Mouse (Mus musculus): ENCODE measurements around the gene Rab7.

Gene Rab7

DNA sequence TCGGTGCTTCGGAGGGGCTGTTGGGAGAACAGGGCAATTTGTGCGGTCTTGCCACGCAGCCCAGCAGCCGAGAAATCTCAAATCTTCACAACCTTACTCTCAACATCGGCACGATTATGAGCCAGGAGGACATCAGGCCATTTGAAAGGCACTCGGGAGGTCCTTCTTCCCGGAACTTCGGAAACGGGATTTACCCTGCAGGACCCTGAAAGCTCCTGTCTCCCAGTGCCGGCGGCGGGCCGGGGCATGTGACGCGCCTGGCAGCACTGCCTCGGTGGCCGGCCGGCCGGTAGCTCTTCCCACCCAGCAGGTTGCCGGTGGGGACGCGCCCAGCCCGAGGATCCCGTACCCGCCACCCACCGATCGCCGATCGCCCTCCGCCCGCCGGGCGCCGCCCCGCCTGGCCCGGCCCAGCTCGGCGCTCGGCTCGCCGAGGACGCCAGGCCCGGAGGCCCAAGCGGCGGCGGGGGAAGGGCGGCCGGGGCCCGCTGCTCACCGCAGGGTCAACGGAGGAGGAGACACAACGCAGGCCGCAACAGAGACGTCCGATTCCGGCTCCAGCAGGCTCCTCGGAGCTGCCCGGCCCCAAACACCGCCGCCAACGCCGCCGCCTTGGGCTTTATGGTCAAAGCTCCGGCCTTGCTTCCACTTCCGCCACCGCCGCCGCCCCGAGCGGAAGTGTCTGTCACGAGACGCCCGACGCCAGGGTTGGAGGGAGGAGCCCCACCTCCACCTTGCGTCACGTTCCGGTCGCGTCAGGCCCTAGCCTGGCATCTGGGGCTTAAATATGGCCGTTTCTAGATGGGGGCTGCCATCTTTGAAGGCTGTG, at the start of gene Rab7:
Gene Rab7 (minus strand): TSS at position 694 of the 829 bp plus-strand sequence.
- peak; percentile 97 for DNase-seq (ENCODE audit: low read depth, low spot score)

- DNase-seq (ENCODE audit: low read depth, low spot score) = peak; percentile 56
Measured at GRCm38 (mm10) chr6:88088971-88089370, 43.9 kb upstream of the Rab7 start.

GRCm38 (mm10) chr6:88084278-88085151, 39.4 kb upstream of the Rab7 start, which contains the start of gene Rpn1:
Gene Rpn1, plus strand, starts transcription at chr6:88084482.
- DNase-seq (ENCODE audit: low read depth, low spot score) = peak; percentile 95

DNA sequence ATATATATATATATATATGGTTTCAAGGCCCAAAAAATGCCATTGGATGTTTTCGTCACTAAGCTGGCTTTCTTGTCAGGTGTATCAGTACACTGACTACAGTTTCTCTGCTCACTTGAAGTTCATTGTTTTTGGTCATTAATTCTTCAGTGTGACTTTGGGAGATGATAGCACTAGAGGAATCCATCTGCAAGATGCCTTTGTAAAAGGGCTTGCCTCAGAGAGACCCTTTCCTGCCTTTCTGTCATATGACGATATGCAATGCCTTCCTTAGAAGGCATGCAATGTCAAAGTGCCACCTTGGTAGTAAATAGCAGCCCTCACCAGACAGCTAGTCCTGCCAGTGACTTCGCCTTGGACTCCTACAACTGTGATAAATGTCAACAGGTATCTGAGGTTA, 38.6 kb upstream of the Rab7 start:
- no peak for DNase-seq (ENCODE audit: low read depth, low spot score)

- DNase-seq (ENCODE audit: low read depth, low spot score) = no peak
Measured at GRCm38 (mm10) chr6:88083095-88083494, 38.0 kb upstream of the Rab7 start.

- no peak for DNase-seq (ENCODE audit: low read depth, low spot score)
Measured at GRCm38 (mm10) chr6:88075960-88076517, 31.0 kb upstream of the Rab7 start.

DNA sequence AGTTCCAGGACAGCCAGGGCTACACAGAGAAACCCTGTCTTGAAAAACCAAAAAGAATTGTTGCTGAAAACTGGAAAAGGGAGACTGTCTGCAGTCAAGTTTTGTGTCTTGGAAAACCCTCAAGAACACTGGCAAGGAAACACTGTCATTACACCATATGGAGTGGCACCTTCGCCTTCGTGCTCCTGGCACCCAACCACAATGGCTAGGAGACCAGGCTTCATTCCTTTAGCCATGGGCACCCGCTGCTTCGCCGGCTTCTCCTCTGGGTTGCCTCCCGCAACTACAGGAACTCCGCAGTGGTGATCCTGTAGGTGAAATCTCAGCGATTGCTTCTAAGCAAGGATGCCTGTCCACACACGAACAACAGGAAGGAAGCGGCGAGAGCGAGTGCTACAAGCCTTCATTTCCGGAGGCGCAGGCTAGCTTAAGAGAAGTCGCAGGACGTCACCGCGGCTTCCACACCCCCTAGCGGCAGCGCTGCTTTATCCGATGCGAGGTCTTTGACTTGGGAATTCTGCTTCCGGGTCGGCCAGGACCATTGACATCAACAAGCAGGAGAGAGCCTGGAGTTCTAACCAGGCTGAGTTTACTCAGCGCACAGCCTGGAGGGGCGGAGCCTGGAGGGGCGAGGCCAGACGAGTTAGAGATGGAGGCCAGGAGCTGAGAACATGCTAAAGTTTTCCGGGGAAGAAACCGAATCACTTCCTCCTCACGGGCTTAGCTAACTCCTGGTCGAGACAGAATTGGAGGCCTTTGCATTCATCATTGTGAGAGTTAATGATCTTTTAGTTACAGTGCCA, 29.9 kb upstream of the Rab7 start:
- DNase-seq (ENCODE audit: low read depth, low spot score) = peak; percentile 100

- peak; percentile 34 for DNase-seq (ENCODE audit: low read depth, low spot score)
Measured at GRCm38 (mm10) chr6:88071216-88071615, 26.1 kb upstream of the Rab7 start.

GRCm38 (mm10) chr6:88070468-88070867, 25.4 kb upstream of the Rab7 start:
- no peak for DNase-seq (ENCODE audit: low read depth, low spot score)

DNA sequence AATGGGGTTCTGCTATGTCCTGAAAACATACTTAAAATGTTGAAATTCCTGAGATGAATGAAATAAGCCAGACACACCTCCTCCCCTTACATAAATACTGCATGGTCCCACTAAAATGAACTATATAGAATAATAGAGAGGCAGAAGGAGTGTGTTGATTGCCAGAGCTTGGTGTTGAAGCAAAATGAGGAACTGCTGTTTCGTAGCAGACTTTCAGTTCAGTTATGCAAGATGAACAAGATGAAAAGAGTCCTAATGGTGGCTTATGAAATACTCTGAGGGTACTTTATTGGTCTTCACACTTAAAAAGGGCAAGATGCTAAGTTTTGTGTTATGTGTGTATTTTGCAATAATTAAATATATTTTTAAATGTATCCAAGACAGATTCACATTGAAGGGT, 23.7 kb upstream of the Rab7 start:
- no peak for DNase-seq (ENCODE audit: low read depth, low spot score)

DNA sequence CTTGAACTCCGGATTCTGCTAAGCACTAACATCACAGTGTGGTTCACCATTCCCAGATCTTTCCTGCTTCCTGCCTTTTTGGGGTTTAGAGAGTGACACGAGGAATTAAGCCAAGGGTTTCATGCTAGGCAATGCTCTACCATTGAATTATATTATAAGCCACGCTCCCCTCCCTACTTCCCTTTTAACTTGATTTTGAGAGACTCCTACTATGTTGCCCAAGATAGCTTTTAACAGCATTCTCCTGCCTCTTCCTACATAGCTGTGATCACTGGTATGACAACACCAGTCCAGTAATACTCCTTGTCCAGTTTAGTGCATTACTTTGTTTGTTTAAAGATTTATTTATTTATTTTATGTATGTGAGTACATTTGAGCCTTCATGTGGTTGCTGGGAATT, 22.7 kb upstream of the Rab7 start:
- DNase-seq (ENCODE audit: low read depth, low spot score) = no peak

- DNase-seq (ENCODE audit: low read depth, low spot score) = no peak
Measured at GRCm38 (mm10) chr6:88065968-88066367, 20.9 kb upstream of the Rab7 start.

- no peak for DNase-seq (ENCODE audit: low read depth, low spot score)
Measured at GRCm38 (mm10) chr6:88065116-88065515, 20.0 kb upstream of the Rab7 start.

DNA sequence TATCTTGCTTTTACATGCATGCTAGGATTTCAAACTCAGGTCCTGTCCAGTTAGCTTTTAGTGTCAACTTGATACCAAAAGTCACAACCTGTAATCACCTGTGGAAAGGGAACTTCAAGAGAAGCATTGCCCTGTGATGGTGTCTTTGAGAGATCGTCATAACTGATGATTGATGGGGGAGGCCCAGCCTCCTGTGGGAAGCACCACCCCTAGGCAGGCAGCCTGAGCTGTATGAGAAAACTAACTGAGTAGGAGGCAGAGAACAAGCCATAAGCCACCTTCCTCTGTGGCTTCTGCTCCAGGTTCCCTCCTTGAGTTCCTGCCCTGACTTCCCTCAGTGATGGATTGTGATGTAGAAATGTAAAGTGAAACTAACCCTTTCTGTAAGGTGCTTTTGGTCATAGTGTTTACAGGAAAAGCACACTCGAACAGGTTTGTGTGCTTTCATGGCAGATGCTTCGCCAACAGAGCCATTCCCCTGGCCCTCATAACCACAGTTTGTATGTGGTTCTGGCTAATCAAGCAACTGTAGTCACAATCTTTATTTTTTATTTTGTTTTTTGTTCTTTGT, 19.1 kb upstream of the Rab7 start:
- DNase-seq (ENCODE audit: low read depth, low spot score) = no peak

- no peak for DNase-seq (ENCODE audit: low read depth, low spot score)
Measured at GRCm38 (mm10) chr6:88062398-88062797, 17.3 kb upstream of the Rab7 start.

DNA sequence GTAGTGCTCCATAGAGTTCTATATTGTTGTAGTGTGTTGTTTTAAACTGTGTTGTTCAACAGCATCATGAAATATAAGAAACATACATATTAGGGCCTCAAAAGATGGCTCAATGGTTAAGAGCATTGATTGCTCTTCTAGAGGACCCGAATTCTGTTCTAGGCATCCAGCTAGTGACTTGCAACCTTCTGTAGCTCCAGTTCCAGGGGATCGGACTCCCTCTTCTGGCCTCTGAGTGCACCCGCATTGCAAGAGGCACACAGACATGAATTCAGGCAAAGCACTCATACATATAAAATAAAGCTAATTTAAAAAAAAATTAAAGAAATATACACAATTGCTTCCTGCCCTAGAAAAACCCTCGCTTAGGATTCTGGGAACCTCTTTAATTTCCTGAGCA, 16.3 kb upstream of the Rab7 start:
- DNase-seq (ENCODE audit: low read depth, low spot score) = peak; percentile 61

DNA sequence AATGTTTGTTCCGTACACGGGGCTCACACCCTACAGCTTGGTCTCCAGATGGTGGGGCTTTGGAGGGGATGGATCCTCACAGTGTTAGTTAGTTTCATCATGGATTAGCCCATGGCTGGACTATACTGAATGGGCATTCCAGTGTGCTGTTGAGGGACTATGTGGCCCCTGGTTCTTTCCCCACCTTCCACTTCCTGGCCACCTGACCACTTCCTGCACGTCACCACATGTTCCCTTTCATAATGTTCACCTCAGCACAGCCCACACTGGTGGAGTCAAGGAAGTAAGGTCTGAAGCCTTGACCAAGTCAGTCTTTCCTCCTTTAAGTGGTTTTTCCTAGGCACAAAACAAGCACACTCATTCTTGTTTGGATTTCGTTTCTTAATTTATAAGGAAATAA, 15.5 kb upstream of the Rab7 start:
- no peak for DNase-seq (ENCODE audit: low read depth, low spot score)

GRCm38 (mm10) chr6:88059903-88060302, 14.8 kb upstream of the Rab7 start:
- DNase-seq (ENCODE audit: low read depth, low spot score) = peak; percentile 87

- DNase-seq (ENCODE audit: low read depth, low spot score) = no peak
Measured at GRCm38 (mm10) chr6:88056866-88057265, 11.8 kb upstream of the Rab7 start.

GRCm38 (mm10) chr6:88055663-88056062, 10.6 kb upstream of the Rab7 start:
- DNase-seq (ENCODE audit: low read depth, low spot score) = no peak

Data from ES-CJ7 (cell line).